Mouse (Mus musculus) liver, adult 2 months (tissue): ENCODE measurements around the gene Kdm3a.

Experiments
- CTCF ChIP-seq: fragments of 200-500 bp; IDR thresholded peaks from 2 replicates; pipeline ENCODE4 v1.5.1; 2011; ENCODE audit warnings: low read depth, low read length, control low read depth
- POLR2A ChIP-seq: fragments of 200-500 bp; IDR thresholded peaks from 2 replicates; pipeline ENCODE4 v1.6.1; 2011; ENCODE audit warnings: low read length, control low read depth; ENCODE audit not compliant: insufficient read depth; ENCODE audit errors: extremely low read depth

DNA sequence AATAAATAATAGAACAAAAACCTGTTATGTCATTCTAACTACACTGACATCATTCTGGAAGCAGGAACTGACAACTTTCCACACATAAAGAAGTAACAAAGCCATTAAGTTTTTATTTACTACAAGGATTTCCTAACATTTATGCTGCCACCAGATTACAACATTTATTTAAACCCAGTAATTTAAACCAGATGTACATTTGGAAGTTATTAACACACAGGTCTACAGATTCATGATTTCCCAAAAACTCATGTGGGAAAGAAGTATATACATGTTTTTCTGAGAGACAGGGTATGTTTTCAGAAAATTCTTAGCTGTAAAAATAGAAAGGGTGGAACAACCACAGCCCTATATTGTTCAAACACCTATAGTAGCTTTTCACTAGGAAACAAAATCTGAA, 8.1 kb downstream of the Kdm3a start:
- no peak for TF ChIP-seq CTCF
- TF ChIP-seq POLR2A = no peak
